In genomic region chr9:64638250-64638649, GRCm38 (mm10) we compare ENCODE assay signal across 8 mouse cellular contexts.
DNase-seq lines count a peak whose midpoint lies in the region; ATAC-seq lines count a peak whose summit lies in the region.

No protein-coding gene starts in this region.

- no peak overlapping the region for H3K9ac ChIP-seq in embryonic facial prominence, embryonic 12.5 days
- no peak overlapping the region for H3K9ac ChIP-seq in heart, embryonic 15.5 days

- H3K4me2 ChIP-seq in embryonic facial prominence, embryonic 12.5 days (replicated peaks) = peak overlapping the region; percentile 52
- peak overlapping the region; percentile 54 for H3K4me2 ChIP-seq in heart, embryonic 15.5 days

- peaks cover 27% of the 10 kb centered on the region for H3K27me3 ChIP-seq in embryonic facial prominence, embryonic 12.5 days
- H3K27me3 ChIP-seq in heart, embryonic 15.5 days = peaks cover 55% of the 10 kb centered on the region

- WGBS in embryonic facial prominence, embryonic 12.5 days = 2% methylated on average over 22 of the region's 22 CpGs
- 6% methylated on average over 22 of the region's 22 CpGs for WGBS in heart, embryonic 15.5 days

- DNase-seq in testis, postnatal 10 days (ENCODE audit: low spot score) = peak; percentile 57
- DNase-seq in testis, postnatal 14 days (ENCODE audit: low spot score) = no peak
- DNase-seq in kidney, postnatal 10 days = peak; percentile 64
- peak; percentile 44 for DNase-seq in lung, postnatal 36 days
- no peak for DNase-seq in cerebellum, adult 8-10 months

- no peaks in the 10 kb centered on the region for H3K9me3 ChIP-seq in embryonic facial prominence, embryonic 12.5 days
- no peaks in the 10 kb centered on the region for H3K9me3 ChIP-seq in heart, embryonic 15.5 days (replicated peaks)

- peaks cover 5% of the 10 kb centered on the region; the same call in 1 of the 2 replicates for H3K4me1 ChIP-seq in embryonic facial prominence, embryonic 12.5 days
- H3K4me1 ChIP-seq in heart, embryonic 15.5 days (replicated peaks) = peaks cover 3% of the 10 kb centered on the region

- H3K4me3 ChIP-seq in embryonic facial prominence, embryonic 12.5 days = peak overlapping the region; percentile 30
- H3K4me3 ChIP-seq in heart, embryonic 15.5 days = peak overlapping the region; percentile 27

- no peak for ATAC-seq in embryonic facial prominence, embryonic 12.5 days (ENCODE audit: insufficient number of reproducible peaks, insufficient read depth, low FRiP score, low TSS enrichment)
- ATAC-seq in heart, embryonic 15.5 days (replicated peaks; ENCODE audit: insufficient number of reproducible peaks, insufficient read depth, low FRiP score, low read depth) = no peak
- no peak for ATAC-seq in inflammation-experienced regulatory T-cells, adult 6 months

- H3K27ac ChIP-seq in embryonic facial prominence, embryonic 12.5 days = no peak overlapping the region
- H3K27ac ChIP-seq in heart, embryonic 15.5 days = no peak overlapping the region

- H3K36me3 ChIP-seq in embryonic facial prominence, embryonic 12.5 days = no peaks in the 10 kb centered on the region
- H3K36me3 ChIP-seq in heart, embryonic 15.5 days = no peaks in the 10 kb centered on the region

Comparison
In these comparisons a context has a peak if more than half of its experiments do, and no peak if none do; other contexts are left out.
1. DNase-seq: peak in testis, postnatal 10 days (single experiment), kidney, postnatal 10 days (single experiment) and lung, postnatal 36 days (single experiment); none in testis, postnatal 14 days (single experiment) and cerebellum, adult 8-10 months (single experiment).